Mouse (Mus musculus): ENCODE results near the gene Tmeff2. TPM values are rescaled to one million over a fixed set of nuclear protein-coding genes. Genes with fewer than 3 reads are reported as not detected.

Tmeff2 gene
- not detected for total RNA-seq (2023)

GRCm38 (mm10) chr1:50900386-50900785 lies at the start of gene Tmeff2:
Tmeff2 (plus strand) TSS chr1:50900647.

